Mouse (Mus musculus): Measurements from ENCODE around the gene Dusp7. TPM values are rescaled to one million over a fixed set of nuclear protein-coding genes. Genes with fewer than 3 reads are reported as not detected.

Dusp7 gene
- polyA plus RNA-seq, 1 experiment from 2014 or later, result 7.1 TPM

GRCm38 (mm10) chr9:106413606-106414005, 45.2 kb downstream of the Dusp7 start:
- Histone ChIP-seq H3K27me3 (no peaks in the 10 kb centered on the region), H3K9ac (no peak overlapping the region), H3K36me3 (ENCODE audit: poor library complexity, severe bottlenecking) (no peaks in the 10 kb centered on the region), H3K4me1 (peaks cover 27% of the 10 kb centered on the region), H3K27ac (no peak overlapping the region), H3K9me3 (replicated peaks) (no peaks in the 10 kb centered on the region), H3K4me3 (no peak overlapping the region), H3K4me2 (no peak overlapping the region)
- WGBS, result 85% methylated on average over 5 of the region's 5 CpGs
- no peak for ATAC-seq

DNA sequence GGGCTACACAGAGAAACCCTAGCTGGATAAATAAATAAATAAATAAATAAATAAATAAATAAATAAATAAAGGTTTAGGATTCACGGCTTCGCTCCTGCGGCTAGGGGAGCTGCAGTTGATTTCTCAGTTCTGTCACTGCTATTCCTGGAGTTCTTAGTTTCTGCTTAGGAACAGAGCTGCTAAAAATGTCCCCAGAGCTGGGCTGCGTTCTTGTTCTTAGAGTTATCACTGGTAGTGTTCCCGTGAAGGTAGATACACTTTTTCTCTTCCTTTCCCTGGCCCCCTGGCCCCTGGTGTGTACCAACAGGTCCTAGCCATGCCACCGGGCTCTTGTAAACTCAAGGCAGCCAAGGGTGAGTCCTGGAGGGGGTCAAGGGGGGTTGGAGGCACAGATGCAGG, 48.4 kb downstream of the Dusp7 start:
- no peak for ATAC-seq
- 88% methylated on average over 6 of the region's 6 CpGs for WGBS
- Histone ChIP-seq H3K9ac (no peak overlapping the region), H3K36me3 (ENCODE audit: poor library complexity, severe bottlenecking) (no peaks in the 10 kb centered on the region), H3K4me2 (no peak overlapping the region), H3K9me3 (replicated peaks) (no peaks in the 10 kb centered on the region), H3K4me3 (no peak overlapping the region), H3K4me1 (peaks cover 36% of the 10 kb centered on the region), H3K27me3 (0 out of 2 replicates have a peak, but pooled peaks cover 4% of the 10 kb centered on the region), H3K27ac (no peak overlapping the region)

- Histone ChIP-seq H3K4me3 (peak overlapping the region; percentile 21), H3K9me3 (replicated peaks) (no peaks in the 10 kb centered on the region), H3K27me3 (0 out of 2 replicates have a peak, but pooled peaks cover 4% of the 10 kb centered on the region), H3K4me2 (peak overlapping the region; percentile 57), H3K4me1 (peaks cover 36% of the 10 kb centered on the region), H3K9ac (peak overlapping the region; percentile 51), H3K27ac (peak overlapping the region; percentile 40), H3K36me3 (ENCODE audit: poor library complexity, severe bottlenecking) (no peaks in the 10 kb centered on the region)
- WGBS, result 13% methylated on average over 29 of the region's 29 CpGs
- peak; percentile 80 for ATAC-seq
These were observed 49.6 kb downstream of the Dusp7 start for GRCm38 (mm10) chr9:106417841-106418625.

GRCm38 (mm10) chr9:106420608-106421007, 52.2 kb downstream of the Dusp7 start:
- 3% methylated on average over 2 of the region's 2 CpGs for WGBS
- Histone ChIP-seq H3K4me2 (peak overlapping the region; percentile 39), H3K4me3 (no peak overlapping the region), H3K27me3 (0 out of 2 replicates have a peak, but pooled peaks cover 4% of the 10 kb centered on the region), H3K36me3 (ENCODE audit: poor library complexity, severe bottlenecking) (no peaks in the 10 kb centered on the region), H3K9me3 (replicated peaks) (no peaks in the 10 kb centered on the region), H3K9ac (peak overlapping the region; percentile 54), H3K4me1 (peaks cover 36% of the 10 kb centered on the region), H3K27ac (no peak overlapping the region)
- ATAC-seq, result no peak

DNA sequence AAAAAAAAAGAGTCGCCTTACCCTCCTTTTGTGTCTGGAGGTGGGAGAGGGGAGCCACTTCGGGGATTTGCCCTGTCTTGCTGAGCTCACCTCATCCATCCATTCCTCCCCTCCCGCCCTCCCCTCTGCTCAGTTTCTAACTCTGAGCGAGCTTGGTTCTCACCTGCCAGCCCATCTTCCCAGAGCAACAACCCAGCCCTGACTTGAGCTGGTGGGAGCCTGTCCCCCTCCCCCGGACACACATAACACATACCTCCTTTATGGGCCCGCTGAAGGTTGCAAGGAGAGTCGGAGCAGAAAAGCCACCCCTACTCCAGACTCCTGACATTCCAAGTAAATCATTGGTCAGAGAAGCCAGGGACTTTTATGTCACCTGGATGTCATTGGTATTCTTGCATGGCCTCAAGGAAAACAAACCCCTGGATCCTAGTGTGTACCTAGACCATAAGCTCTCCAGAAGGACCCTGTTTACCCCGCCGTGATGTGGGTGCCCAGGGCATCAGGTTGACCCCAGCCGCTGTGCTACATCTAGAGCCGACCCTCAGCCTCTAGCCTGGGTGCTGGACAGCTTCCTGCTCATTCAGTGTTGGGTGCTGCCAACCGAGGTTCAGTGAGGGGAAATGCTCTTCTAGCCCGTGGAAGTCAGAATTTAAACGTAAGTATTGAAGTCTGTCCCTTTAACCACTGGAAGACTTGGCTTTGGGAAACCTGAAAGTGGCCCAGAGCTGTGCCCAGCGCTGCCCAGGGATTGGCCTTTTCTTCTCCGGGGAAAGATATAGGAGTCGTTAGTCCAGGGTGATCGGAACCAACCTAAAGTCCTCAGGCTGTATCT, 52.8 kb downstream of the Dusp7 start:
- H3K9me3 ChIP-seq (replicated peaks), result no peaks in the 10 kb centered on the region
- peak overlapping the region; percentile 54; the same call in 1 of the 2 replicates for H3K9ac ChIP-seq
- H3K36me3 ChIP-seq (ENCODE audit: poor library complexity, severe bottlenecking), result no peaks in the 10 kb centered on the region
- 0 out of 2 replicates have a peak, but pooled peaks cover 4% of the 10 kb centered on the region for H3K27me3 ChIP-seq
- 5% methylated on average over 18 of the region's 18 CpGs for WGBS
- peak; percentile 1; the same call in 1 of the 2 replicates for ATAC-seq
- H3K4me2 ChIP-seq, result peak overlapping the region; percentile 39
- H3K27ac ChIP-seq, result peak overlapping the region; percentile 1
- peaks cover 36% of the 10 kb centered on the region for H3K4me1 ChIP-seq
- no peak overlapping the region for H3K4me3 ChIP-seq

DNA sequence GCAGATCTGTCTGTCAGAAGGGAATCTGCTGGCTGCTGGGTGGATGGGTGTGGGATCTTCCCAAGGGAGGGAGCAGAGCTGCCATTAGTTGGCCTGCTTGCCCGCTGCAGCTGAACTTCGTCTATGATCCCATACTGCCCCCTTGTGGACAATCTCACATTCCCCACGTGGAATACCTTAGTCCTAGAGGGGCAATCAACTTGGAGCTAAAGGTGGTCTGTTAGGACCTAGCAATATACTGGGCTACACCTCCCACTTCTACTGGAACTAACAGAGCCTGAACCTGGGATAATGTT, 53.4 kb downstream of the Dusp7 start:
- Histone ChIP-seq H3K4me1 (peaks cover 36% of the 10 kb centered on the region), H3K9me3 (replicated peaks) (no peaks in the 10 kb centered on the region), H3K4me3 (no peak overlapping the region), H3K27me3 (0 out of 2 replicates have a peak, but pooled peaks cover 4% of the 10 kb centered on the region), H3K27ac (peak overlapping the region; percentile 1; the same call in 1 of the 2 replicates), H3K9ac (0 out of 2 replicates have a peak overlapping the region, but pooled peaks have one; percentile 48), H3K4me2 (peak overlapping the region; percentile 39), H3K36me3 (ENCODE audit: poor library complexity, severe bottlenecking) (no peaks in the 10 kb centered on the region)
- WGBS, result 0% methylated on average over 3 of the region's 3 CpGs
- ATAC-seq, result peak; percentile 85

Other genes with a start within 250 kb of the Dusp7 start
- 6.4 and 7.9 TPM in 2 replicates for gene Glyctk, start 210.5 kb upstream of the Dusp7 start, polyA plus RNA-seq (2015; fragmentation: Nextera tagmentation; extraction: Ambion mirVana)
- gene Wdr82, start 197.7 kb upstream of the Dusp7 start, polyA plus RNA-seq (2015; fragmentation: Nextera tagmentation; extraction: Ambion mirVana), result 33.8 and 40.1 TPM in 2 replicates
- gene Ppm1m, start 168.9 kb upstream of the Dusp7 start, polyA plus RNA-seq (2015; fragmentation: Nextera tagmentation; extraction: Ambion mirVana), result 19.5 and 20.1 TPM in 2 replicates
- gene Twf2, start 165.5 kb upstream of the Dusp7 start, polyA plus RNA-seq (2015; fragmentation: Nextera tagmentation; extraction: Ambion mirVana), result 48.0 and 51.7 TPM in 2 replicates
- not detected in 2 replicates for gene Tlr9, start 146.0 kb upstream of the Dusp7 start, polyA plus RNA-seq (2015; fragmentation: Nextera tagmentation; extraction: Ambion mirVana)
- 86.8 and 87.7 TPM in 2 replicates for gene Alas1, start 120.0 kb upstream of the Dusp7 start, polyA plus RNA-seq (2015; fragmentation: Nextera tagmentation; extraction: Ambion mirVana)
- gene Poc1a, start 87.6 kb upstream of the Dusp7 start, polyA plus RNA-seq (2015; fragmentation: Nextera tagmentation; extraction: Ambion mirVana), result 17.7 and 21.6 TPM in 2 replicates
- gene Rpl29, start 60.8 kb downstream of the Dusp7 start, polyA plus RNA-seq (2015; fragmentation: Nextera tagmentation; extraction: Ambion mirVana), result 793 and 845 TPM in 2 replicates
- 35.8 and 42.2 TPM in 2 replicates for gene Acy1, start 69.7 kb downstream of the Dusp7 start, polyA plus RNA-seq (2015; fragmentation: Nextera tagmentation; extraction: Ambion mirVana)
- 3.0 and 4.3 TPM in 2 replicates for gene Abhd14b, start 78.8 kb downstream of the Dusp7 start, polyA plus RNA-seq (2015; fragmentation: Nextera tagmentation; extraction: Ambion mirVana)
- gene Abhd14a, start 79.0 kb downstream of the Dusp7 start, polyA plus RNA-seq (2015; fragmentation: Nextera tagmentation; extraction: Ambion mirVana), result 40.5 and 50.9 TPM in 2 replicates
- gene Pcbp4, start 84.7 kb downstream of the Dusp7 start, polyA plus RNA-seq (2015; fragmentation: Nextera tagmentation; extraction: Ambion mirVana), result 243 and 274 TPM in 2 replicates
- 0.37 and 0.45 TPM in 2 replicates for gene Gpr62, start 97.3 kb downstream of the Dusp7 start, polyA plus RNA-seq (2015; fragmentation: Nextera tagmentation; extraction: Ambion mirVana)
- 52.8 and 58.5 TPM in 2 replicates for gene Rrp9, start 107.3 kb downstream of the Dusp7 start, polyA plus RNA-seq (2015; fragmentation: Nextera tagmentation; extraction: Ambion mirVana)
- gene Parp3, start 108.3 kb downstream of the Dusp7 start, polyA plus RNA-seq (2015; fragmentation: Nextera tagmentation; extraction: Ambion mirVana), result 0.23 and 0.70 TPM in 2 replicates
- gene Iqcf1, start 131.3 kb downstream of the Dusp7 start, polyA plus RNA-seq (2015; fragmentation: Nextera tagmentation; extraction: Ambion mirVana), result not detected in 2 replicates
- not detected in 2 replicates for gene Iqcf5, start 145.9 kb downstream of the Dusp7 start, polyA plus RNA-seq (2015; fragmentation: Nextera tagmentation; extraction: Ambion mirVana)
- not detected in 2 replicates for gene Iqcf3, start 193.0 kb downstream of the Dusp7 start, polyA plus RNA-seq (2015; fragmentation: Nextera tagmentation; extraction: Ambion mirVana)
- gene Iqcf4, start 202.4 kb downstream of the Dusp7 start, polyA plus RNA-seq (2015; fragmentation: Nextera tagmentation; extraction: Ambion mirVana), result not detected in 2 replicates

Data from forebrain, embryonic 13.5 days (tissue).